Mouse (Mus musculus): ENCODE measurements around the gene Gas6. TPM values are rescaled to one million over a fixed set of nuclear protein-coding genes. Genes with fewer than 3 reads are reported as not detected.

Gas6 gene
- 10 to 100 TPM; 55.1 to 58.8 TPM for total RNA-seq (2021)
- long read RNA-seq, experiment 1, transcript Gas6-201 (15 exons, 2,548 nt): major isoform, 20 of 38 reads
- long read RNA-seq, experiment 1, partial matches to known transcripts: 17 of 38 reads
- long read RNA-seq, experiment 1, other reads (novel, unspliced or antisense): 1 of 38 reads
- long read RNA-seq, experiment 2, transcript Gas6-201 (15 exons, 2,548 nt): major isoform, 19 of 42 reads
- long read RNA-seq, experiment 2, partial matches to known transcripts: 20 of 42 reads
- long read RNA-seq, experiment 2, other reads (novel, unspliced or antisense): 3 of 42 reads

DNA sequence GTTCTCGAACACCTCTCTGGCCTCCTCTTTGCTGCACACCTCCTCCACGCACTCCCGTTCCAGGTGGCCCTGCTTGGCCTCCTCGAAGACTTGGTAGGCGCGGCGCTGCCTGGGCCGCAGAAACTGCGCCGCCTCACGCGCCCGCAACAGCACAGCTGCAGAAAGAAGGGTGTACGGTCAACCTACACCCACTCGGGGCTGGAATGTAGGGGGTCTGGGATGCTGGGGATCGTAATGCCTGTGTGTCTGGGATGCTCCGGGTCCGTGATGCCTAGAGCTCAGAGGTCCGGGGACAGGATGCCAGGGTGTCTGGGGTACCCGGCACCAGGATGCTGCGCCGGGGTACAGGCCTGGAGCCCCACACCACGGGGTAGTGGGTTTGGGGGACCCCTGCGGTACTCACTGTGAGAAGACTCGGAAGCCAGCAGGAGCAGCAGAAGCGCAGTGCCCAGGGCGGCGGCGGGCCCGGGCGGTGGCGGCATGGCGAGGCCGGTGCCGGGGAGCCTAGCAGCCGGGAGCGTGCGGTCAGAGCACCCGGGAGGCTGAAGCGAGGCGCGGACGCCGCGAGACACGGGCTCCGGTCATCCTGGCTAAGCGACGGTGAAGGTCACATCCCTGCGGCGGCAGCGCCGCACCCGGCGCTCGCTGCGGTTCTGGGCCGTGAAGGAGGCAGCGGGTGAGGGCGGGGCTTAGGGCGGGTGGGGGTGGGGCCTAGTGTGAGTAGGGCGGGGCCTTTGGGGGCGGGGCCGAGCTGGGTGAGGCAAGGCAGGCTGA lies at the start of gene Gas6:
Gas6 (minus strand) TSS at position 633 of the 774 bp plus-strand sequence.
- intact Hi-C loops (cut with DNase I): loop anchor here (5.0 kb wide), 1 partner anchor 53 kb away; no protein-coding TSS in a partner anchor
- peak; percentile 59 to 61 for DNase-seq

DNA sequence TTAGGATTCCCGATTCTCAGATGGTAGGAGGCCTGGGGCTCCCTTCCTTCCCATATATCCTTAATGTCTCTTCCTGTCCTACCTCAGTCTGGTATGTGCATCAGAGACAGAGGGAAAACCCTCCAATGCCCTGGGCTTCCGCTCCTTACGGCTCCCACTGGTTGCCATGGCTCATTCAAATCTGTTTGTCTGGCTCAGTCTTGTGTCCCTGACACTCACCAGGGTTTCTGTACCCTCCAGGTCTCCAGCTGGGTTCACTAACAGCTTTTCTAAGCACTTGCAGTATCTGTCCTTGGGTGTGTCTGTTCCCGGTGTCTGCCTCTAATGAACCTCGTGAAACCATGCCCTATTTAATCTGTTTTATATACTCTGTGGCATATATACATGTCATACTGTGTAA lies 47.2 kb upstream of the Gas6 start:
- intact Hi-C loops (cut with DNase I): no loop called here
- no peak for DNase-seq

- no peak for DNase-seq
- intact Hi-C loops (cut with DNase I): no loop called here
Measured at GRCm38 (mm10) chr8:13540122-13540521, 45.8 kb upstream of the Gas6 start.

DNA sequence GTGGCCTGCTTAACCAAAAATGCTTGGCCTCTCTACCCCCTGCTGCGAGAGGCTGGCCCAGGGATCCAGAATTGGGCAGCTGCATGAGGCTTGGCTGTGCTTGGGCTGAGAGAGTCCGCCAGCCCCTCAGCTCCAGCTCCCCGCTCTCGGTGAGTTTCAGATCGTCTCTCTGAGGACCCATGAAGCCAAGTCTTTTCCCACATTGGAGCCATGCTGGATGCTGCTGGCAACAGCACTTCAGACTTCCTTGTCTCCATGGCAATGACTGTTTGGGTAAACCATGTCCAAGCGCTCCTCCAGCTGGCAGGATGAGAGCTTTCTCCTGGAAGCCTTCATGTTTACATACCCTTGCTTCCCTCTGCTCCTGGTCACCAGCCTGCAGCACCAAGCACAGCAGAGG lies 44.5 kb upstream of the Gas6 start:
- intact Hi-C loops (cut with DNase I): no loop called here
- DNase-seq: peak; percentile 42 to 58

DNA sequence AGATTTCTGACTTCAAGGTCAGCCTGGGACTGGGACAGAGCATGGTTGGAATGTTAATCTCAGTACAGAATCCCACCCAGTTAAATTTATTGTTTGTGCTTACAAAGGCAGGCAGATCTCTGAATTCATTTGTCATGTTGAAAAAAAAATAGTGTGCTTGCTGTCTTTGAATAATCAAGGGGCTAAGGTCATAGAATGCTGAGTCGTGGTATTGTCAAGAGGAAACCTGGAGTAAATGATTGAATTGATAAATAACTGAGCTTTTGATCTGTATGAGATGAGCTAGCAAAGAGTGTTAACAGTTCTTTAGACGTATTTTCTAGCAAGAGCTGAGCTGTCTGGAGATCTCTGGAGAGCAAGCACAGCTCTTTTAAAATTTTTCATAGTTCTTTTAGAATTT lies 42.8 kb upstream of the Gas6 start:
- DNase-seq: no peak
- intact Hi-C loops (cut with DNase I): no loop called here

DNA sequence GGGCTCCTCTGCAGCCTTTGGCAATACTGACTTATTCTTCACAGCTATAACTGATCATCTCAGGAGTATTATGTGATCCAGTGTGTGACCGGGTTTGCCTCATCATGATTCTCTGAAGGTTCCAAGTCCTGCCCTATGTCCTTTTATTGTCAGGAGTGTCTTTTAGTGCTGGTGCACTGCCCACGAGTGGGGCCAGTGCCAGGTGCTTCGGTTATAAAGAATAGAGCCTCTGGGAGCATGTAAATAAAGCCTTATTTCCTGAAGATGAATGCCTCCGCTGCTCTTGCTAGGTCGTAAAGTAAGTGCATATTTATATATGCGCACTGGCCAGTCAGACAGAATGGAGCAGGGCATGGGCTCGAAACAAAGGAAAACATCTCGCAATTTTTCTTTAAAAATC lies 38.8 kb upstream of the Gas6 start:
- DNase-seq: no peak
- intact Hi-C loops (cut with DNase I): no loop called here

DNA sequence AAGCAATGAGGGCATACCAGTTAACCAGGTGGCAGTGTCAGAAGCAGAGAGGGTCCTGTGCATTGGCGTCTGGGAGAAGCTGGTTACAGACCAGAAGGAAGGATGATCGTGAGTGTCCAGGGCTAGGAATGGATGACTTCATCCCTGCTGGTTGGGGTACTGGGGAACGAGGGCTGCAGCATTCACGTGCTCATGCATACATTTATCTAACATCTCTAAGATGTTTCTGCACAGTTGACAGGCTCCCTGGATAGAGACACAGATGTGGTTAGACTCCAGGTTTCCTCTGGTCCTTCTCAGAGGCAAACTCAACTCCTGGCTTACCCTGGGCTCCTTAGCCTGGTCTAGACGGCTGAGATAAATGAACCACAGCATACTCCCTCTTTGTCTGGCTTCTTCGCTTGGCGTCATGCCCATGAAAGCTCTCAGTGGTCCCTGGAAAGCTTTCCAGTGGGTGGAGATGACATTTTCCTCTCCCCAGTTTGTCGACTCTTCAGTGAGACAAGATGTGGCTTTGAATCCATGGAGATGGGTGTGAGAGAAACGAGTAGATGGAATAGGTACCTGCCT lies 37.4 kb upstream of the Gas6 start:
- DNase-seq: no peak
- intact Hi-C loops (cut with DNase I): no loop called here

- DNase-seq: peak; percentile 79 to 83
- intact Hi-C loops (cut with DNase I): no loop called here
Measured at GRCm38 (mm10) chr8:13530941-13531340, 36.7 kb upstream of the Gas6 start.

DNA sequence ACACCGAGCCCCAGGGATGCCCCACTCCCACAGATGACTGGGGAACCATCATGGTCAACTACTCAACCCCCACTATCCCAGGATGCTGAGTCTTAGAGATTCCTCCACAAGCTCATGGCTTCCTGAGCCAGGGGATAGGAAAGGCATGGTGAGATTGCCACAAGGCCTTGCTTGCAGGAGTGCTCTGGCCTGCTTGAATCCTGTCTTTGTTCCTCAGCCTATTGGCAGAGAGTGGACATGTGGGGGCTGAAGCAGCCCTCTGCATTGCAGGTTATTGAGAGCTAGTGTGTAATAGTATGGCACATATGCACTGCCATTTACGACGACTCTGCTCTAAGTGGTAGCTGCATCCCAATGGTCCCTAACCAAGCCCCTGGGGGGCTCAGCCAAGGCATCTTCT lies 36.1 kb upstream of the Gas6 start:
- intact Hi-C loops (cut with DNase I): no loop called here
- no peak for DNase-seq

- peak; percentile 73 to 79 for DNase-seq
- intact Hi-C loops (cut with DNase I): loop anchor here (2.0 kb wide), 1 partner anchor 23 kb away; no protein-coding TSS in a partner anchor
Measured at GRCm38 (mm10) chr8:13529891-13530316, 35.6 kb upstream of the Gas6 start.

DNA sequence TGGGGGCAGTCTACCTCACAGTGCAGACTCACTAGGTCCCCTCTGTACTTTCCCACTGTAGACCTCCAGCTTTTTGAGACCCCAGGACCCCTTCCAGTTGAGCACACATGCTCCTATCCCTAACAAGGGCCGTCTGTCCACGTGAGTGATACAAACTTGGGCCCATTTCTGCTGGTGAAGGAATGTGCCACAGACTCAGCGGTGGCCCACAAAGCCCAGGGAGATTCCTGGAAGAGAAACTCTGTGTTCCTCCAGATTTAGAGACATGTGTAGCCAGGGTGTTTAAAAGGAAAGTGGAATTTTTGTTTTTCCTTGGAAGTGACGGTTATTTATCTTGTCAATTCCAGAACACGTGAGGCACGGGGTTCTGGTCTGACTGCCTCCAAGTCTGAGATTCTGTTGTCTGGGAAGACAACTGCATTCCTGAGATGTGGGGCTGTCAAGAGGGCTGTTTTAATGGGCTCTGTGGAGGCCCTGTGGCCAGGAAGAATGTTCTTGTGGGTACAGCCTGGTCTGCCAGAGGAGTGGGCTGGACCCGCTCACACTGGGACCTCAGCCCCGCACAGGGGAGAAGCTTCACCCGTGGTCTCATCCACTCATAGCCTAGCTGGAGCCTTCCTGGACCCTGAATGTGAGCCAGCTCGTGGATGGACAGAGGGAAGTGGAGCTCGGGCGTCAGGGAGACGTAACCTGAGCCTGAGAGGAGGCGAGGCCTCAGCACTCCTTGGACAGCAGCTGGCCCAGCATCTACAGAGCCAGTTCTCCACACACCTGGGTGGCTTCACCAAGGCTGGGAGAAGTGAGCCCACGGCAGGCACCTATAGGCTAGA lies 34.9 kb upstream of the Gas6 start:
- DNase-seq: peak; percentile 41
- intact Hi-C loops (cut with DNase I): loop anchor here (2.0 kb wide), 1 partner anchor 22 kb away; no protein-coding TSS in a partner anchor

- no peak for DNase-seq
- intact Hi-C loops (cut with DNase I): no loop called here
Measured at GRCm38 (mm10) chr8:13521392-13521791, 27.1 kb upstream of the Gas6 start.

DNA sequence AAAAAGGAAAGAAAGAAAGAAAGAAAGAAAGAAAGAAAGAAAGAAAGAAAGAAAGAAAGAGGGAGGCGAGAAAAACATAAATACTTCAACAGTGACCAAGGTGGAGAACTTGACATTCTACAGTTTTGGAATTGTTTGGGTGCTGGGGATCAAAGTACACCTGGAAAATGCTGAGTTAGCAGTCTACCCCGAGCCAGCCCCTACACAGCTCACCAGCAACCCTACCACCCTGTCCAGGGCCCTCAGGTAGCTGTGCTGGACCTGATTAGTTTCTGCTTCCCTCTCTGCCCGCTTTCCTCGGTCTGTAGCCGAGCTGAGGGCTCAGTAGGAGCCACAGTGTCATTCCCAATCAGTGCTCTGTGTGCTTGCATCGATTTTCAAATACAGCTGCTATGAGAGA lies 26.1 kb upstream of the Gas6 start:
- intact Hi-C loops (cut with DNase I): no loop called here

DNA sequence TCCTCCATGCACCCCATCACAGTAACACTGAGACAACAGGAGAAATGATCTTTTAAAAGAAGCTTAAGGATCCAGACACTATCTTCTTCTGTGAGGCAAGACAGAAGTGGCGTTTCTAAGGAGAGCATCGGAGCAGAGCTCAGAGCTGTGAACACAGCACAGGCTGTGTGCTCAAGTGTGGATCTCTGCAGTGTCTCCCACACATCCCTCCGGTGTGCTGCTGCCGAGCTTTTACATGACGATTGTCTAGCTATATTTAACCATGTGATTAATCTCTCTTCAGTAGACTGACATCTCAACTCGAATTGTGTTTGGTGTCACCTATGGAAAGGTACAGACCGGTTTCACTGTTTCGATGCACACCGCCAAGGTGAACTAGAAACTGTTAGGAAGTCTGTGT lies 25.2 kb upstream of the Gas6 start:
- DNase-seq: no peak
- intact Hi-C loops (cut with DNase I): no loop called here

More for the DNA sequence above, 26.1 kb upstream of the Gas6 start:
- no peak for DNase-seq

DNA sequence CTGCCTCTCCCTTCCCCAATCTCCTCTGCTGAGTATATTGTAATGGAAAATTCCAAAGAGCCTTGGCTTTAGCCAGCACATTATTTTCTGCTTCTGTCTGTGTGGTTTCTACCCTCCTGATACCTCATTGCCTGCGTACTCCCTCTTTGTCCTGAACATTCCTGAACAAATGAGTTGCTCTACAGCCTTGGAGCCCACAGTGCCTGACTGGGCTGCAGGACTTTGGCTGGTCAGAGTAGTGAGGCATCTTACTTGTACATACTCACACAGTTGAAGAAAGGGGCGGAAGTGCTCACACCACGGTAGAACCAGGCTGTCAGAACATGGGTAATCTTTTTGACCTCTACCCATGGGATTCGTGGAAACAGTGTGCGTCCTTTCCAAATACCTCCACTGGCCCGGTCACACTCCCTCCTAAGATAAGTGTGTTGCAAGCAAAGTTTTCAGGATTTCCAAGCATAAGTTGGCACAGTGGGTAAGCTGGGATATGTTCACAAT lies 23.0 kb upstream of the Gas6 start:
- no peak for DNase-seq
- intact Hi-C loops (cut with DNase I): no loop called here

DNA sequence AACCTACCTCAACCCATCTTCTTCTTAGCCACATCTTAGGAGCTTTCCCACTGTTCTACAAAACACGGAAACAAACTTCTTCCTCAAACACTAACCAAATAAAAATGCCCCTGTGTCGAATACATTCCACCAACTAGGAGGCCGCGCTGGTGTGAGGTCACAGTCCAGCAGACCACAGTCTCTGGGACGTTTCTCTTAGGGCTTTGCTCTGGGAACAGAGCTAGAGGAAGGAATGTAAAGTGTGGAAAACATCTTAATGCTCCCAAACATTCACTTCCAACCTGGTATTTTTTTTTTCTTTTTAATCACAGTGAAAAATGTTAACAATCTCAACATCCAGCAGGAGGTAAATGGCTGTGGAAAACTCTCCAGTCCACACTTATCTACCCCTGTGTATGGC lies 22.4 kb upstream of the Gas6 start:
- intact Hi-C loops (cut with DNase I): no loop called here

GRCm38 (mm10) chr8:13516011-13516442 lies 21.7 kb upstream of the Gas6 start:
- intact Hi-C loops (cut with DNase I): no loop called here
- no peak for DNase-seq

More for the DNA sequence above, 22.4 kb upstream of the Gas6 start:
- no peak for DNase-seq

- DNase-seq: no peak
- intact Hi-C loops (cut with DNase I): no loop called here
Measured at GRCm38 (mm10) chr8:13513556-13514370, 19.5 kb upstream of the Gas6 start.

GRCm38 (mm10) chr8:13512677-13513076 lies 18.4 kb upstream of the Gas6 start:
- no peak for DNase-seq
- intact Hi-C loops (cut with DNase I): no loop called here

Data from gastrocnemius, postnatal 36 days (tissue).